ENCODE assay signal across 8 mouse cellular contexts in the genomic region with DNA sequence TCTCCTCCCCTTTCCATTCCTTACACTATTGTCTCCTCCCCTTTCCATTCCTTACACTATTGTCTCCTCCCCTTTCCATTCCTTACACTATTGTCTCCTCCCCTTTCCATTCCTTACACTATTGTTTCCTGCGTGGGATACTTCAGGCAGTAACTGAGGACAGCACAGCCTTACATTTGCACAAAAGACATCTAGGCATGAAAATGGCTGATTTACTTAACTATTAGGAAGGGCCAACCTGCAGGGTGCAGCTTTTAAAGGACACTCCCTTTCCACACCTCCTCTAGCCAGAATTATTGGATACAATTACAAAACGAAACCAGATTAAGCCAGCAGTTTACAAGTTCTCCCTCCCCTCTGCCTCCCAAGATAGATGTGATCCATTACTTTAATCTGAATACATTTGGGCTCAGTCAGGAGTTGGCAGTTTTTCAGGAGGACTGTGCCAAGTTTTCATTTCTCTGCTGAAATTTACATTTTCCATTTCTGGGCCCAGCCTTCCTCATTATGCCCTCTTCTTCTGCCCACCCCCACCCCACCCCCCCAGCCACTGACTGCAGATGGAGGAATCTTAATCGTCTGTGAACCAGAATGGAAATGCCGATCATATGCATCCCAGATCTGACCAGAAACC. TPM values are rescaled to one million over a fixed set of nuclear protein-coding genes. Genes with fewer than 3 reads are reported as not detected.
DNase-seq lines count a peak whose midpoint lies in the region; ATAC-seq and TF ChIP-seq lines count a peak whose summit lies in the region.

No protein-coding gene starts in this region.

- no peak overlapping the region for H3K4me3 ChIP-seq in heart, postnatal 0 days (ENCODE audit: low read depth, low read length)
- no peak overlapping the region for H3K4me3 ChIP-seq in liver, postnatal 0 days (ENCODE audit: low read depth, low read length)

- H3K27ac ChIP-seq in heart, postnatal 0 days (ENCODE audit: low read depth): peak overlapping the region; percentile 40; the same call in 1 of the 2 replicates
- no peak overlapping the region for H3K27ac ChIP-seq in liver, postnatal 0 days (ENCODE audit: low read depth)

- H3K9me3 ChIP-seq in heart, postnatal 0 days (replicated peaks; ENCODE audit: control insufficient read depth, low read length): no peaks in the 10 kb centered on the region
- H3K9me3 ChIP-seq in liver, postnatal 0 days (ENCODE audit: low read length): no peaks in the 10 kb centered on the region

- no peak overlapping the region for H3K4me2 ChIP-seq in heart, postnatal 0 days (ENCODE audit: low read depth, low read length)
- no peak overlapping the region for H3K4me2 ChIP-seq in liver, postnatal 0 days (ENCODE audit: low read depth, low read length)

- H3K36me3 ChIP-seq in heart, postnatal 0 days (replicated peaks; ENCODE audit: control insufficient read depth, insufficient read depth, low read length): no peaks in the 10 kb centered on the region
- no peaks in the 10 kb centered on the region for H3K36me3 ChIP-seq in liver, postnatal 0 days (replicated peaks; ENCODE audit: insufficient read depth, low read length)

- intact Hi-C loops in heart, postnatal 14 days (cut with DNase I): no loop called here
- intact Hi-C loops in left cerebral cortex, postnatal 36 days (cut with DNase I): no loop called here

- no peak for DNase-seq in heart, postnatal 0 days (ENCODE audit: low spot score)
- no peak for DNase-seq in heart, postnatal 14 days
- peak; percentile 69 for DNase-seq in adipocyte (ENCODE audit: low spot score)
- peak; percentile 38 to 44 for DNase-seq in left cerebral cortex, postnatal 36 days (ENCODE audit: low spot score in 2 of 2)
- no peak for DNase-seq in urinary bladder, postnatal 25 days (ENCODE audit: low spot score)
- no peak for DNase-seq in liver, postnatal 0 days

- no peak overlapping the region for H3K9ac ChIP-seq in heart, postnatal 0 days (replicated peaks; ENCODE audit: low read depth, low read length)
- H3K9ac ChIP-seq in liver, postnatal 0 days (replicated peaks): no peak overlapping the region

- 54% methylated on average over 4 of the region's 4 CpGs for WGBS in heart, postnatal 0 days
- 55% methylated on average over 4 of the region's 4 CpGs for WGBS in liver, postnatal 0 days (ENCODE audit: insufficient replicate concordance)

- H3K27me3 ChIP-seq in heart, postnatal 0 days (ENCODE audit: control insufficient read depth, insufficient read depth, low read length): no peaks in the 10 kb centered on the region
- H3K27me3 ChIP-seq in liver, postnatal 0 days (ENCODE audit: insufficient read depth, low read length): no peaks in the 10 kb centered on the region

- no peak for TF ChIP-seq EP300 in heart, postnatal 0 days (IDR thresholded peaks at IDR 0.05; ENCODE audit: low read depth)
- no peak for TF ChIP-seq EP300 in liver, postnatal 0 days (IDR thresholded peaks at IDR 0.05; ENCODE audit: low read depth)

- no peak for TF ChIP-seq CTCF in heart, postnatal 0 days (IDR thresholded peaks at IDR 0.05; ENCODE audit: low read depth)
- no peak for TF ChIP-seq CTCF in liver, postnatal 0 days (IDR thresholded peaks at IDR 0.05; ENCODE audit: low read depth)

- peaks cover 23% of the 10 kb centered on the region; the same call in 1 of the 2 replicates for H3K4me1 ChIP-seq in heart, postnatal 0 days (ENCODE audit: control insufficient read depth, insufficient read depth)
- H3K4me1 ChIP-seq in liver, postnatal 0 days (ENCODE audit: insufficient read depth): peaks cover 21% of the 10 kb centered on the region

- ATAC-seq in heart, postnatal 0 days (ENCODE audit: insufficient read depth, low read depth): no peak
- peak; percentile 72 for ATAC-seq in frontal cortex, adult (ENCODE audit: low TSS enrichment)
- no peak for ATAC-seq in liver, postnatal 0 days
- no peak for ATAC-seq in inflammation-experienced regulatory T-cells, adult 6 months

RNA-seq across cellular contexts. Expression of a gene that starts 15.6 kb away (rescaled TPM):
- 37.3 and 37.6 TPM in 2 replicates for total RNA-seq in heart, postnatal 0 days (2014; rRNA removed; ENCODE audit: low replicate concordance)
- polyA plus RNA-seq in heart, postnatal 0 days (2015; fragmentation: Nextera tagmentation; extraction: Ambion mirVana): 23.3 and 27.7 TPM in 2 replicates
- 10 to 100 TPM; 46.8 to 59.4 TPM for total RNA-seq in heart, postnatal 14 days (2021)
- 10 to 100 TPM; 14.6 to 20.0 TPM for total RNA-seq in left cerebral cortex, postnatal 36 days (2021)
- 33.4 and 34.5 TPM in 2 replicates for polyA plus RNA-seq in liver, postnatal 0 days (2015; fragmentation: Nextera tagmentation; extraction: Ambion mirVana)
- polyA plus RNA-seq in inflammation-experienced regulatory T-cells, adult 6 months (2017; shearing (Covaris generic)): 1 to 10 TPM; 6.5 to 9.3 (median 6.8) TPM

RNA-seq across cellular contexts. Expression of a gene that starts 54.3 kb away (rescaled TPM):
- 55.3 and 60.0 TPM in 2 replicates for total RNA-seq in heart, postnatal 0 days (2014; rRNA removed; ENCODE audit: low replicate concordance)
- 42.4 and 47.1 TPM in 2 replicates for polyA plus RNA-seq in heart, postnatal 0 days (2015; fragmentation: Nextera tagmentation; extraction: Ambion mirVana)
- total RNA-seq in heart, postnatal 14 days (2021): 10 to 100 TPM; 47.6 to 54.5 TPM
- total RNA-seq in left cerebral cortex, postnatal 36 days (2021): 10 to 100 TPM; 79.7 to 97.1 TPM
- 11.6 and 12.3 TPM in 2 replicates for polyA plus RNA-seq in liver, postnatal 0 days (2015; fragmentation: Nextera tagmentation; extraction: Ambion mirVana)
- polyA plus RNA-seq in inflammation-experienced regulatory T-cells, adult 6 months (2017; shearing (Covaris generic)): 10 to 100 TPM in 2 of 3 experiments, 1 to 10 TPM in 1; 4.7 to 13.2 (median 10.3) TPM

Comparison
In these comparisons a context has a peak if more than half of its experiments do, and no peak if none do; other contexts are left out.
1. DNase-seq: peak in adipocyte (single experiment) and left cerebral cortex, postnatal 36 days (2 of 2); none in heart, postnatal 0 days (single experiment), heart, postnatal 14 days (0 of 2), urinary bladder, postnatal 25 days (single experiment) and liver, postnatal 0 days (single experiment).